Mouse (Mus musculus) hindbrain, embryonic 10.5 days (tissue): Measurements from ENCODE around the gene Aif1l. TPM values are rescaled to one million over a fixed set of nuclear protein-coding genes. Genes with fewer than 3 reads are reported as not detected.

Experiments used
- DNase-seq: peaks from one replicate; pipeline ENCODE4 v3.0.0-alpha.2; 2017; ENCODE audit warnings: low spot score
- H3K27ac ChIP-seq: fragments of 300-500 bp; sonication (generic); 2 replicates; pipeline ENCODE4 v1.5.1; 2016; ENCODE audit warnings: mild to moderate bottlenecking, moderate library complexity
- H3K27me3 ChIP-seq: fragments of 300-500 bp; sonication (generic); 2 replicates; pipeline ENCODE4 v1.6.1; 2016; ENCODE audit warnings: mild to moderate bottlenecking; ENCODE audit not compliant: poor library complexity, insufficient read depth, severe bottlenecking
- H3K36me3 ChIP-seq: fragments of 300-500 bp; sonication (generic); 2 replicates; pipeline ENCODE4 v1.6.1; 2016; ENCODE audit warnings: mild to moderate bottlenecking, moderate library complexity
- H3K4me1 ChIP-seq: fragments of 300-500 bp; sonication (generic); replicated peaks from 2 replicates; pipeline ENCODE4 v1.6.1; 2016; ENCODE audit warnings: mild to moderate bottlenecking
- H3K4me3 ChIP-seq: fragments of 300-500 bp; sonication (generic); 2 replicates; pipeline ENCODE4 v1.5.1; 2016; ENCODE audit warnings: mild to moderate bottlenecking, moderate library complexity
- H3K9me3 ChIP-seq: fragments of 300-500 bp; sonication (generic); 2 replicates; pipeline ENCODE4 v1.6.1; 2016; ENCODE audit warnings: mild to moderate bottlenecking, moderate library complexity
- WGBS: fragments of 180-500 bp; shearing (Covaris S2); methylation state at CpG from one replicate; pipeline ENCODE4 v1.1.7; 2016; 5-methylcytosine and 5-hydroxymethylcytosine counted together
- polyA plus RNA-seq: library from polyadenylated mRNA; unstranded; fragments of >200 nt; fragmentation: Nextera tagmentation; extraction: Ambion mirVana; gene quantifications from 2 replicates; pipeline ENCODE4 v1.2.1, GENCODE M21; 2016

The Aif1l gene
- polyA plus RNA-seq, 1 experiment from 2014 or later = 47.3 TPM

GRCm38 (mm10) chr2:31987774-31988173 is 37.8 kb downstream of the Aif1l start:
- H3K27ac ChIP-seq = no peak overlapping the region
- no peaks in the 10 kb centered on the region for H3K27me3 ChIP-seq
- DNase-seq = no peak
- H3K4me3 ChIP-seq = no peak overlapping the region
- peaks cover 100% of the 10 kb centered on the region for H3K36me3 ChIP-seq
- 94% methylated on average over 1 of the region's 1 CpGs for WGBS
- no peaks in the 10 kb centered on the region for H3K9me3 ChIP-seq
- H3K4me1 ChIP-seq = no peaks in the 10 kb centered on the region

GRCm38 (mm10) chr2:31990961-31991360 is 41.0 kb downstream of the Aif1l start:
- H3K27me3 ChIP-seq = no peaks in the 10 kb centered on the region
- no peak for DNase-seq
- WGBS = 93% methylated on average over 4 of the region's 4 CpGs
- H3K36me3 ChIP-seq = peaks cover 99% of the 10 kb centered on the region
- H3K9me3 ChIP-seq = no peaks in the 10 kb centered on the region
- no peak overlapping the region for H3K4me3 ChIP-seq
- H3K27ac ChIP-seq = no peak overlapping the region
- no peaks in the 10 kb centered on the region for H3K4me1 ChIP-seq

GRCm38 (mm10) chr2:31994896-31995295 is 45.0 kb downstream of the Aif1l start:
- no peak for DNase-seq
- H3K36me3 ChIP-seq = peaks cover 99% of the 10 kb centered on the region
- H3K4me3 ChIP-seq = no peak overlapping the region
- H3K9me3 ChIP-seq = no peaks in the 10 kb centered on the region
- no peaks in the 10 kb centered on the region for H3K4me1 ChIP-seq
- WGBS = 94% methylated on average over 9 of the region's 9 CpGs
- no peaks in the 10 kb centered on the region for H3K27me3 ChIP-seq
- no peak overlapping the region for H3K27ac ChIP-seq

- peaks cover 99% of the 10 kb centered on the region for H3K36me3 ChIP-seq
- 95% methylated on average over 13 of the region's 13 CpGs for WGBS
- no peak for DNase-seq
- no peak overlapping the region for H3K4me3 ChIP-seq
- no peaks in the 10 kb centered on the region for H3K4me1 ChIP-seq
- H3K27me3 ChIP-seq = no peaks in the 10 kb centered on the region
- no peaks in the 10 kb centered on the region for H3K9me3 ChIP-seq
- H3K27ac ChIP-seq = no peak overlapping the region
These were observed 46.1 kb downstream of the Aif1l start for GRCm38 (mm10) chr2:31996060-31996459.

- peaks cover 95% of the 10 kb centered on the region for H3K36me3 ChIP-seq
- WGBS = 93% methylated on average over 5 of the region's 5 CpGs
- no peak for DNase-seq
- H3K9me3 ChIP-seq = no peaks in the 10 kb centered on the region
- no peaks in the 10 kb centered on the region for H3K27me3 ChIP-seq
- H3K4me3 ChIP-seq = no peak overlapping the region
- no peaks in the 10 kb centered on the region for H3K4me1 ChIP-seq
- no peak overlapping the region for H3K27ac ChIP-seq
These were observed 47.6 kb downstream of the Aif1l start for GRCm38 (mm10) chr2:31997539-31997938.

- 70% methylated on average over 2 of the region's 2 CpGs for WGBS
- H3K27me3 ChIP-seq = no peaks in the 10 kb centered on the region
- H3K27ac ChIP-seq = no peak overlapping the region
- no peak overlapping the region for H3K4me3 ChIP-seq
- H3K9me3 ChIP-seq = no peaks in the 10 kb centered on the region
- DNase-seq = no peak
- no peaks in the 10 kb centered on the region for H3K4me1 ChIP-seq
- H3K36me3 ChIP-seq = peaks cover 95% of the 10 kb centered on the region
These were observed 48.5 kb downstream of the Aif1l start for GRCm38 (mm10) chr2:31998443-31998842.

GRCm38 (mm10) chr2:32008311-32008710 is 58.4 kb downstream of the Aif1l start:
- no peaks in the 10 kb centered on the region for H3K4me1 ChIP-seq
- no peaks in the 10 kb centered on the region for H3K27me3 ChIP-seq
- 92% methylated on average over 2 of the region's 2 CpGs for WGBS
- peaks cover 96% of the 10 kb centered on the region for H3K36me3 ChIP-seq
- no peaks in the 10 kb centered on the region for H3K9me3 ChIP-seq
- DNase-seq = no peak
- H3K27ac ChIP-seq = no peak overlapping the region
- no peak overlapping the region for H3K4me3 ChIP-seq

- H3K36me3 ChIP-seq = peaks cover 96% of the 10 kb centered on the region
- 90% methylated on average over 11 of the region's 11 CpGs for WGBS
- DNase-seq = no peak
These were observed 58.8 kb downstream of the Aif1l start for GRCm38 (mm10) chr2:32008716-32009115.

GRCm38 (mm10) chr2:32019704-32020103 is 69.8 kb downstream of the Aif1l start:
- H3K4me3 ChIP-seq = no peak overlapping the region
- WGBS = 94% methylated on average over 4 of the region's 4 CpGs
- H3K36me3 ChIP-seq = peaks cover 97% of the 10 kb centered on the region
- H3K4me1 ChIP-seq = no peaks in the 10 kb centered on the region
- H3K9me3 ChIP-seq = no peaks in the 10 kb centered on the region
- no peaks in the 10 kb centered on the region for H3K27me3 ChIP-seq
- no peak for DNase-seq
- no peak overlapping the region for H3K27ac ChIP-seq

More at GRCm38 (mm10) chr2:32008716-32009115, 58.8 kb downstream of the Aif1l start:
- Histone ChIP-seq H3K4me1 (no peaks in the 10 kb centered on the region), H3K9me3 (no peaks in the 10 kb centered on the region), H3K4me3 (no peak overlapping the region), H3K27me3 (no peaks in the 10 kb centered on the region), H3K27ac (no peak overlapping the region)

- no peak overlapping the region for H3K27ac ChIP-seq
- peaks cover 96% of the 10 kb centered on the region for H3K36me3 ChIP-seq
- DNase-seq = no peak
- no peaks in the 10 kb centered on the region for H3K27me3 ChIP-seq
- no peak overlapping the region for H3K4me3 ChIP-seq
- H3K4me1 ChIP-seq = no peaks in the 10 kb centered on the region
- no peaks in the 10 kb centered on the region for H3K9me3 ChIP-seq
- 93% methylated on average over 5 of the region's 5 CpGs for WGBS
These were observed 70.3 kb downstream of the Aif1l start for GRCm38 (mm10) chr2:32020229-32020628.

Other genes starting within 250 kb of the Aif1l start
- gene Qrfp, start 139.6 kb upstream of the Aif1l start, polyA plus RNA-seq = 0.12 and 0.20 TPM in 2 replicates
- 0.60 and 2.0 TPM in 2 replicates for gene Fibcd1, start 104.1 kb upstream of the Aif1l start, polyA plus RNA-seq
- gene Lamc3, start 62.8 kb upstream of the Aif1l start, polyA plus RNA-seq = 8.4 and 8.6 TPM in 2 replicates
- 99.3 and 109 TPM in 2 replicates for gene Nup214, start 24.3 kb downstream of the Aif1l start, polyA plus RNA-seq
- 1.5 and 2.2 TPM in 2 replicates for gene Fam78a, start 134.7 kb downstream of the Aif1l start, polyA plus RNA-seq
- gene Plpp7, start 145.4 kb downstream of the Aif1l start, polyA plus RNA-seq = 7.6 and 7.9 TPM in 2 replicates
- gene Prrc2b, start 200.9 kb downstream of the Aif1l start, polyA plus RNA-seq = 55.6 and 68.9 TPM in 2 replicates